Mouse (Mus musculus) testis, adult 2 months (tissue): ENCODE measurements around the gene Afmid.

Experiments
- CTCF ChIP-seq: fragments of 200-500 bp; IDR thresholded peaks from 2 replicates; pipeline ENCODE4 v1.5.1; 2012; ENCODE audit warnings: low read depth, mild to moderate bottlenecking, inconsistent platforms, low read length, moderate library complexity; ENCODE audit not compliant: control insufficient read depth, insufficient read depth, insufficient replicate concordance
- POLR2A ChIP-seq: fragments of 200-500 bp; IDR thresholded peaks from 2 replicates; pipeline ENCODE4 v1.6.1; 2012; ENCODE audit warnings: low read depth, mild to moderate bottlenecking, inconsistent platforms, low read length, moderate library complexity; ENCODE audit not compliant: control insufficient read depth

DNA sequence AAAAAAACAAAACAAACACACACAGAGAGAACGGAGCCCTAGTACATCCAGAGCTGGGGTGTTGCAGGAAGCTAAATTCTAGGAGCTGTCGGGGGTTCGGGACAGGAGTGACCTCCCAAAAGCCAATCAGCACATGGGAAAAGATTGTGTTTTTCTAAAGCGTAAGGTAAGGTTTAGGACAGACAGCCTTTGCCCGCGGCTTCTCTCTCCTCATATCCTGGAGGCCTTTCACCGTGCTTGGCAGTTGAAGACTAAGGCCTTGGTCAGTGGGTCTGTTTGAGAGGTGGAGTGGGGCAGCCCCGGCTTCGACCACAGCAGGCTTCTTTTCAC is 43.1 kb upstream of the Afmid start:
- TF ChIP-seq CTCF (no peak), POLR2A (no peak)
